Mouse (Mus musculus) frontal cortex, postnatal 36 days (tissue): ENCODE measurements around the gene Ftcd.

Experiments
- DNase-seq, 2 experiments: peaks; one replicate each; pipeline ENCODE4 v3.0.0; 2022; ENCODE audit warnings: low spot score in 2 of 2

The Ftcd gene

DNA sequence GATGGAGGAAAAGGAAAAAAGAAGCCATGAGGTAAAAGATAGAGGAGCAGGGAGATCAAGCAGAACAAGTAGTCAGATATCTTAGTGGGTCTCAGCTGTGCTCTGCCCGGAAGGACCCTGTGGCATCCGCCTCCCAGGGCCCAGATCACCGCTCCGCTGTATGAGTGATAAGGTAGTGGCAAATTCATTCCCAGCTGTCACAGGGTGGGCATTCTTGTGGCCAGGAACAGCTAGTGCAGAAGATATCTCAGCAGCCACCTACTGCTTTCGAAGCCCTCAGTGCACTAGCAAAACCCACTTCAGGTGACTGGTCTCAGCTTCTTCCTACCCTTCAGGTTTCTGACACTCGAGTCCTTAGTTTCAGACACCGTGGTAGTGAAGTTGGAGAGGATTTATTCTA is 37.0 kb downstream of the Ftcd start:
- DNase-seq, result no peak

DNA sequence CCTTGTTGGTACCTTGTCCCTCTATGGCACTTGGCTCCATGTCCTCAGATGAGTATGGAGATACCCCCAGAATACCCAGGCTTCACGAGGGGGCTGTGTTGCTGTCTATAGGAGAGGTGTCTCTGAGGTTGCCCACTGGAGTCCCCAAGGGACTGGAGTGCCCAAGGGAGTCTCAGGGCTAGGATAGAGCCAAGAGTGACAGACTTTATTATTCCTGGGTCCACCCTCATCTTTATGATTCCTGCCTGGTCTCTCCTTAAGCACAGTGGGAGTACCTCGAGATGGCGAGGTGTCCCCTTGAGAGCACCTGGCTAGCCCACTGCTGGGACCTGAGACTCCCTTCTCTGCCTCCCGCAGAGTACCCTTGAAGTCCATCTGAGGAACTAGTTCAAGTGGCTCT is 47.0 kb downstream of the Ftcd start:
- DNase-seq, result no peak

DNA sequence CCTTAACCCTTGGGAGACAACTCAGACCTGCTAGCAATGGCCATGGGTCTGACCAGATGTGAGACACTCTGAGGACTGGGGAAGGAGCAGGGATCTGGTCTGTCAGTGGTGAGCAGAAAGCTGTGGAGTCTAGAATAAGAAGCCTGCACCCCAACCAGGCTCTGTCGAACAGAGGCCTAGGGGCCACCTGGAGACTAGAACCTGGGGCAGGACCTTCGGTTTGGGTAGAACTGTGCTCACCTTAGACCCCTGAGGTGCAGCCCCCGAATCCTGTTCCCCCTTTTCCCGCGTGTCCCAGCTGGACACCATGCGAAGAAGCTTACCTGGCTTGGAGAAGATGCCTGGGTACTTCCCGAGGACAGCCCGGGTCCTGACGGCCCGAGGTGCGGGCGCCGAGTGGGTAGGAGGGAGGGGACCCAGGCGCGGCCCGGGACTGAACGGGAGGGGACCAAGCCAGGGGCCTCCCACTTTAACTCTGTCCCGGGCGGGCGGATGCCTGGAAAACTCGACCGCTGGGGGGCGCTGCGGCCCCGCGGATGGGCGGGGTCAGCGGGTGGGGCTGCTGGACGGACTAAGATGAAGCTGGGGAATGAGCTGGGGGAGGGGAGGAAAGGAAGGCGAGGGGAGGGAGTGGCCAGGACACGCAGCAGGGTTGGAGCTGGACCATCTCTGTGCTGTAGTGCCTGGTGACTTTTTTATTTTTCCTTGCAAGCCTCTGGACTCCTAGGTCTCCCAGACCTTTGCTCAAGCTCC is 47.7 kb downstream of the Ftcd start, which contains the start of gene Col6a2:
Gene Col6a2, minus strand, starts transcription at position 703 of the 753 bp plus-strand sequence.
- DNase-seq, result peak; percentile 68 to 72

DNA sequence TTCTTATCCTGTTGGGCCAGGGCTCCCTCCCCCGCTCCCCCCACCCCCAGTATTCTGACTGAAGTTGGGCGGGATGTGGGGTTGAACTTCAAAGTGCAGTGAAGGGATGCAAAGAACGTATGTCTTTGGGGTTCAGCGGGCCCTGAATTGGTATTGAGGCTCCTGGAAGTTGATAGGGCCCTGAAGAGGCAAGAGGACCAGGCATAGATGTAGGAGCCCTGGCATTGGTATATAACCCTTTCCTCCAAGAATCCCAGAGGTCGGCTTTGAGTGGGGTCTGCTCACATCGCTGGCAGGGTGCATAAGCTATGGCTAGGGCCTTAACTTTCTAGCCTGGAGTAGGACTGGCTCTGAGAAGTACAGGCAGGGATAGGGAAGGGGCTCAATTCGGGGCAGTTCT is 48.3 kb downstream of the Ftcd start:
- no peak for DNase-seq

DNA sequence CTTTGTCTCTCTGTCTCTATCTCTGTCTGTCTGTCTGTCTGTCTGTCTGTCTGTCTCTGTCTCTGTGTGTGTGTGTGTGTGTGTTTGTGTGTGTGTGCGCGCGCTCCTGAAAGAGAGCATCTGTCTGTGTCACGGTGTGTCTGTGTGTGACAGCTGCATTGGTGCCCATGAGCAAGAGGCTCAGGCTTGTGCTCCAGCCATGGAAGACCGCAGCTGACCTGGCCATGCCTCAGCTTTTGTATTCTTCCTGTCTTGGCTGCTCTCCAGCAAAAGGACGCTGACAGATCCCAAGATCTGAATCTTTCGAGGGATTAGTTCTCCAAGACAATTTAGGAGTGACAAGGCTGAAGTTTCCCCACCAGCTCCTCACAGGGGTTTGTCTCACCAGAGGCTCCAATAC is 49.5 kb downstream of the Ftcd start:
- no peak for DNase-seq

DNA sequence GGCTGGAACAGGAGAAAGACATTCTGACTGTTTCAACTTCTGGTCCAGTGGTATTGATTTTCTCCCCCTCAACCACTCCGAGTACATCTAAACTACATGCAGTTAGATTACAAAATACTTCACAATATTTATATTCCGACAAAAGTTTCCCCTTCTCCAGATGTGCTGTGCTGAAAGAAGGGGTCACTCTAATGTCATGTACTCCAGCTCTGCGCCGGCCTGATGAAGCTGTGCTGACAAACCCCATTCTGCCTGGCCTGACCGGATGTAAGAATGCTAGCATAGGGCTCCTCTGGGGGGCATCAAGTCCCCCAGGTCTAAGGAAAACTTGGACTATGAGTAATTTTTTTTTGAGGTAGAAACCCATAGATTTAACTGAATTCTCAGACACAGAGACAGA is 52.3 kb downstream of the Ftcd start:
- no peak for DNase-seq

GRCm38 (mm10) chr10:76630657-76631056 is 55.2 kb downstream of the Ftcd start:
- DNase-seq, result no peak

- peak; percentile 44 to 60 for DNase-seq
Measured at GRCm38 (mm10) chr10:76632630-76633029, 57.2 kb downstream of the Ftcd start.

DNA sequence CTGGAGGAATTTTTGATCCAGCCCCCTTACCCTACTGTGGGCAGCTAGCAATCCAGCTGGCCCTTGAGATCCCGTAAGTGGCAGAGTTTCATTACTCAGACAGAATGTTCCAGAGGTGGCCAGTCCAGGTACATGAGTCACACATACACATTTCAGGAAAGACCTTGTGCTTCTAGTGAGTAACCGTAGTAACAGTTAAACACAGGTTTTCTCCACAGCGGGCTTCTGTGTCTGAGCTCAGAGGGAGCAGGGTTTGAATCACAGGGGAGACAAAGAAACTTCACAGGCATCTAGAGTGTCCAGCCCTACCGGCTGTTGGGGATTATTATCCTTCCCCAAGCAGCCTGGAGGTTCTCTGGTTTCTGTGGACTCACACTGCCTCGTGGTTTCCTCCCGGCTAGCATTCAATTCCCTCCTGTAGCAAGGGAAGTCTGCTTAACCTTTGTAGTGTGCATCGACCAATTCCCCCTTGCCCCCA is 58.7 kb downstream of the Ftcd start:
- DNase-seq, result no peak

DNA sequence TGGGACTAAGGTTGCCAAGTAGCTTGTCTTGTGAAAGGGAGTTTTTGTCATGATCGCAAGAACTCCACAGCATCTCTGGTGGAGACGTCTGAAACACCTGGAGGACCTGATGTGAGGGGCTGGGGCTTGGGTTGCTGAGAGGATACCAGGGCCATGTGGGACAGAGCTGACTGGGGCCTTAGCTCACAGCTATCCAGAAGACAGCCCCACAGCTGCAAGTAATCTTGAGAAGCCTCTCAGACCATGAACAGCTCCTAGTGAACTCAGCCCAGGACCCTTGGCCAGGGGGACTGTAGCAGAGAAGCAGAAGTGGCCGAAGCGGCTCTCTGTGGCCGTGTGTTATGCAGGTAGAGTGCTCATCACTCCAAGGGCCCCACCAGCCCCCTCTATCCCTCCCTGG is 59.1 kb downstream of the Ftcd start:
- DNase-seq, result no peak

GRCm38 (mm10) chr10:76636026-76636425 is 60.6 kb downstream of the Ftcd start:
- no peak for DNase-seq

- no peak for DNase-seq
Measured at GRCm38 (mm10) chr10:76636601-76637000, 61.2 kb downstream of the Ftcd start.
